Mouse (Mus musculus): Measurements from ENCODE around the gene Zzef1.

DNA sequence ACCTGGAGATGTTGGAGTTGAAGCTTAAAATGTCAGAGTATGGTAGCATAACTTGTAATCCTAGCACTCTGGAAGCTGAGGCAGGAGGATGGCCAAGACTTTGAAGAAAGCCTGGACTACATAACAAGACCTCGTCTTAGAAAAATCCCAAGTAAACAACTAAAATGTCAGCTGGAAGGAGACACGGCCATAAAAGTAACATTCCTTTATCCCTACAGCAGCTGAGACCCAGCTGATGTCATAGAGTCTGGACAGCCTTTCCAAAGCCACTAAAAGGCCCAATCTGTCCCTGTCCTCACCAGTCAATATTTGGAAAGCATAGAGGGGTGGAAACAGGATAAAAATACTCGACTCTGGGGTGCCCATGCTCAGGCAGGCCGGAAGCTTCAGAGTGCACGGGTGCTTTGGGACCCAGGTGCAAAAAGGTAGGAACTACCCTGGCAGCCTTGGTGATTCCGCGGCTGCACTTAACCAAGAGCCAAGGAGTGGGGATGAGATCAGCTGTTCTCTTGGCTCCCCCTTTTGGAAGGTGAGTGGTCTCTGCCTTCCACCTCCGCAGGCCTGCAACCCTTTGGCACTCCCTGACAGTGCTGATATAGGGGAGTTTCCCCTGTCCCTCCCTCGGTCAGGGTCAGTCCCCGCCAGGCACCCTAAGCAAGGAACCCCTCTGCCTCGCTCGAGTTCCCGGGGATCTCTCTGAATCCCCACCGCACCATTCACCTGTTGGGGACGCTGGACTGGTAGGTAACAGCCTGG, 164.1 kb downstream of the Zzef1 start:
- TF ChIP-seq CTCF (IDR thresholded peaks at IDR 0.05; ENCODE audit: control insufficient read depth, insufficient read depth, insufficient replicate concordance, low read depth, low read length): no peak
- no peak for TF ChIP-seq POLR2A (IDR thresholded peaks at IDR 0.05; ENCODE audit: control insufficient read depth, low read depth, low read length)
